Mouse (Mus musculus) CD4-positive, CD25-positive, alpha-beta regulatory T cell (primary cell): ENCODE results near the gene Usp9x. TPM values are rescaled to one million over a fixed set of nuclear protein-coding genes. Genes with fewer than 3 reads are reported as not detected.

Experiments
- polyA plus RNA-seq: library from polyadenylated mRNA; unstranded; fragments of 100-300 nt; shearing (Covaris generic); gene quantifications from one replicate; pipeline ENCODE4 v1.2.1, GENCODE M21; 2017

Gene Usp9x
- 66.7 TPM for polyA plus RNA-seq

GRCm38 (mm10) chrX:13071241-13071775, at the start of gene Usp9x:
TSS of gene Usp9x (plus strand) at chrX:13071498.

Other genes with a start within 250 kb of the Usp9x start
- gene Ddx3x, start 209.5 kb downstream of the Usp9x start, polyA plus RNA-seq, result 76.8 TPM